Mouse (Mus musculus) forebrain, embryonic 16.5 days (tissue): ENCODE results near the gene Mia. TPM values are rescaled to one million over a fixed set of nuclear protein-coding genes. Genes with fewer than 3 reads are reported as not detected.

ENCODE experiments used
- ATAC-seq: fragments of 200-750 bp; cut with Nextera tagmentation; 2 replicates; pipeline ENCODE4 v1.8.0; 2017; ENCODE audit warnings: mild to moderate bottlenecking, moderate library complexity
- H3K27ac ChIP-seq: fragments of 300-500 bp; sonication (generic); 2 replicates; pipeline ENCODE4 v1.5.1; 2014; ENCODE audit warnings: low read length, control low read depth
- H3K27me3 ChIP-seq: fragments of 300-500 bp; sonication (generic); replicated peaks from 2 replicates; pipeline ENCODE4 v1.6.1; 2014; ENCODE audit warnings: low read length; ENCODE audit not compliant: control insufficient read depth, insufficient read depth
- H3K36me3 ChIP-seq: fragments of 300-500 bp; sonication (generic); 2 replicates; pipeline ENCODE4 v1.6.1; 2014; ENCODE audit not compliant: control insufficient read depth, insufficient read depth
- H3K4me1 ChIP-seq: fragments of 300-500 bp; sonication (generic); replicated peaks from 2 replicates; pipeline ENCODE4 v1.6.1; 2014; ENCODE audit warnings: low read length; ENCODE audit not compliant: control insufficient read depth, insufficient read depth
- H3K4me2 ChIP-seq: fragments of 300-500 bp; sonication (generic); 2 replicates; pipeline ENCODE4 v1.6.1; 2014; ENCODE audit warnings: mild to moderate bottlenecking, low read length, control low read depth
- H3K4me3 ChIP-seq: fragments of 300-500 bp; sonication (generic); replicated peaks from 2 replicates; pipeline ENCODE4 v1.5.1; 2014; ENCODE audit warnings: mild to moderate bottlenecking, low read length, control low read depth
- H3K9ac ChIP-seq: fragments of 300-500 bp; sonication (generic); replicated peaks from 2 replicates; pipeline ENCODE4 v1.6.1; 2014; ENCODE audit warnings: low read depth, low read length, control low read depth
- H3K9me3 ChIP-seq: fragments of 300-500 bp; sonication (generic); 2 replicates; pipeline ENCODE4 v1.6.1; 2016; ENCODE audit warnings: low read length; ENCODE audit not compliant: control insufficient read depth
- WGBS: fragments of 180-500 bp; shearing (Covaris S2); extraction: QIAGEN DNeasy Blood & Tissue Kit; methylation state at CpG from one replicate; pipeline ENCODE4 v1.1.7; 2014; 5-methylcytosine and 5-hydroxymethylcytosine counted together
- polyA plus RNA-seq: library from polyadenylated mRNA; unstranded; fragments of >200 nt; fragmentation: Nextera tagmentation; extraction: Ambion mirVana; gene quantifications from 2 replicates; pipeline ENCODE4 v1.2.1, GENCODE M21; 2015

Gene Mia
- polyA plus RNA-seq: 8.3 and 10.4 TPM in 2 replicates

GRCm38 (mm10) chr7:27180837-27181695 is at the start of gene Mia, which contains the start of gene Gm21983:
TSS of gene Mia (minus strand) at chr7:27181157.
TSS of gene Gm21983 (minus strand) at chr7:27181086.
- Histone ChIP-seq H3K4me2 (no peak within 1 kb of the TSS), H3K4me3 (no peak within 1 kb of the TSS), H3K9me3 (no peaks in the 10 kb centered on the region), H3K4me1 (peaks cover 11% of the 10 kb centered on the region), H3K9ac (no peak within 1 kb of the TSS), H3K27me3 (no peaks in the 10 kb centered on the region), H3K36me3 (peaks cover 21% of the 10 kb centered on the region), H3K27ac (0 out of 2 replicates have a peak within 1 kb of the TSS, but pooled peaks have one; percentile 24)
- no peak for ATAC-seq
- WGBS: 69% methylated on average over 14 of the region's 14 CpGs

- Histone ChIP-seq H3K27me3 (no peaks in the 10 kb centered on the region), H3K27ac (peak overlapping the region; percentile 83), H3K4me1 (peaks cover 52% of the 10 kb centered on the region), H3K4me2 (peak overlapping the region; percentile 78), H3K9me3 (no peaks in the 10 kb centered on the region), H3K4me3 (peak overlapping the region; percentile 89), H3K9ac (peak overlapping the region; percentile 85), H3K36me3 (no peaks in the 10 kb centered on the region)
- WGBS: 13% methylated on average over 6 of the region's 6 CpGs
- no peak for ATAC-seq
Measured at GRCm38 (mm10) chr7:27228865-27229264, 47.9 kb upstream of the Mia start.

- Histone ChIP-seq H3K9me3 (no peaks in the 10 kb centered on the region), H3K4me1 (peaks cover 52% of the 10 kb centered on the region)
Measured at GRCm38 (mm10) chr7:27228281-27228821, 47.4 kb upstream of the Mia start, which contains the start of gene Itpkc. TSS of gene Itpkc (minus strand) at chr7:27228661.

GRCm38 (mm10) chr7:27227676-27228075 is 46.7 kb upstream of the Mia start:
- WGBS: 3% methylated on average over 10 of the region's 10 CpGs
- Histone ChIP-seq H3K4me3 (peak overlapping the region; percentile 89), H3K36me3 (peaks cover 2% of the 10 kb centered on the region; the same call in 1 of the 2 replicates), H3K4me2 (peak overlapping the region; percentile 78), H3K4me1 (peaks cover 52% of the 10 kb centered on the region), H3K27me3 (no peaks in the 10 kb centered on the region), H3K9me3 (no peaks in the 10 kb centered on the region), H3K9ac (peak overlapping the region; percentile 85), H3K27ac (no peak overlapping the region)
- ATAC-seq: no peak

More at GRCm38 (mm10) chr7:27228281-27228821, 47.4 kb upstream of the Mia start, which contains the start of gene Itpkc:
- Histone ChIP-seq H3K27me3 (no peaks in the 10 kb centered on the region), H3K36me3 (no peaks in the 10 kb centered on the region), H3K4me3 (peak within 1 kb of the TSS; percentile 89), H3K9ac (peak within 1 kb of the TSS; percentile 85), H3K4me2 (peak within 1 kb of the TSS; percentile 78), H3K27ac (peak within 1 kb of the TSS; percentile 83)
- WGBS: 0% methylated on average over 43 of the region's 49 CpGs
- peak; percentile 82 for ATAC-seq

GRCm38 (mm10) chr7:27227276-27227675 is 46.3 kb upstream of the Mia start:
- no peak for ATAC-seq
- 21% methylated on average over 9 of the region's 9 CpGs for WGBS

GRCm38 (mm10) chr7:27224877-27225575 is 44.1 kb upstream of the Mia start:
- Histone ChIP-seq H3K27ac (no peak overlapping the region), H3K9ac (peak overlapping the region; percentile 4), H3K27me3 (no peaks in the 10 kb centered on the region), H3K4me2 (peak overlapping the region; percentile 78), H3K4me1 (peaks cover 52% of the 10 kb centered on the region), H3K4me3 (peak overlapping the region; percentile 15), H3K9me3 (no peaks in the 10 kb centered on the region), H3K36me3 (peaks cover 2% of the 10 kb centered on the region; the same call in 1 of the 2 replicates)
- ATAC-seq: no peak
- 80% methylated on average over 11 of the region's 11 CpGs for WGBS

More at GRCm38 (mm10) chr7:27227276-27227675, 46.3 kb upstream of the Mia start:
- Histone ChIP-seq H3K4me2 (peak overlapping the region; percentile 78), H3K36me3 (peaks cover 2% of the 10 kb centered on the region; the same call in 1 of the 2 replicates), H3K27me3 (no peaks in the 10 kb centered on the region), H3K9me3 (no peaks in the 10 kb centered on the region), H3K4me3 (peak overlapping the region; percentile 89), H3K27ac (no peak overlapping the region), H3K4me1 (peaks cover 52% of the 10 kb centered on the region), H3K9ac (peak overlapping the region; percentile 85)

GRCm38 (mm10) chr7:27222538-27222937 is 41.6 kb upstream of the Mia start:
- no peaks in the 10 kb centered on the region for H3K9me3 ChIP-seq
- H3K36me3 ChIP-seq: peaks cover 5% of the 10 kb centered on the region; the same call in 1 of the 2 replicates
- H3K27me3 ChIP-seq: no peaks in the 10 kb centered on the region
- H3K4me2 ChIP-seq: no peak overlapping the region
- H3K4me1 ChIP-seq: peaks cover 45% of the 10 kb centered on the region
- H3K9ac ChIP-seq: no peak overlapping the region
- 87% methylated on average over 1 of the region's 1 CpGs for WGBS
- no peak overlapping the region for H3K27ac ChIP-seq
- H3K4me3 ChIP-seq: no peak overlapping the region
- ATAC-seq: no peak

GRCm38 (mm10) chr7:27221939-27222338 is 41.0 kb upstream of the Mia start:
- H3K4me2 ChIP-seq: no peak overlapping the region
- H3K9ac ChIP-seq: no peak overlapping the region

More at GRCm38 (mm10) chr7:27221939-27222338, 41.0 kb upstream of the Mia start:
- Histone ChIP-seq H3K4me1 (peaks cover 39% of the 10 kb centered on the region), H3K36me3 (peaks cover 5% of the 10 kb centered on the region; the same call in 1 of the 2 replicates), H3K4me3 (no peak overlapping the region), H3K27me3 (no peaks in the 10 kb centered on the region), H3K27ac (no peak overlapping the region), H3K9me3 (no peaks in the 10 kb centered on the region)
- WGBS: 91% methylated on average over 6 of the region's 6 CpGs
- ATAC-seq: no peak
